Mouse (Mus musculus): Measurements from ENCODE around the gene Olfr547. TPM values are rescaled to one million over a fixed set of nuclear protein-coding genes. Genes with fewer than 3 reads are reported as not detected.
A peak's percentile ranks its signal among the peaks of the same experiment; 100 is the strongest.
"Not testable (repeated sequence)": the region's sequence is repeated elsewhere in the genome, so short reads cannot be mapped to it uniquely, and the experiment has no call there.

Olfr547 gene
- not detected in 2 replicates for polyA plus RNA-seq (2012; rRNA removed)

GRCm38 (mm10) chr7:102534449-102534848 is at the start of gene Olfr547:
TSS of gene Olfr547 (plus strand) at chr7:102534749.
- no peak for DNase-seq (ENCODE audit: low read depth)

DNA sequence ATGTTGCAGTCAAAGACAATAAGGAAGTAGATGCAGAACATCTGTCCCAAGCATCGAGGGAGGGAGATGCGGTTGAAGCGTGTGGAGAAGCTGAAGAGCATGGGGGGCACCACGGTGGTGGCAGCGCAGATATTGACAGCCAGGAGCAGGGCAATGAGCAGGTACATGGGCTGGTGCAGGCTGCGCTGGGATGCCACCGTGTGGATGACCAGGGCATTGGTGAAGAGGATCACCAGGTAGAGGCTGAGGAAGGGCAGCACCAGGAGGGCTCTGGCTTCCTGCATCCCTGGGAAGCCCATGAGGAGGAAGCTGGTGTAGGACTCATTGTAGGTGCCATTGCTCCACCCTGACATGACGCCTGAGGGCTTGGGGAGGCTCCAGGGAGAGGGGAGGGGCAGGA is 49.8 kb upstream of the Olfr547 start:
- DNase-seq (ENCODE audit: low read depth) = not testable (repeated sequence)

DNA sequence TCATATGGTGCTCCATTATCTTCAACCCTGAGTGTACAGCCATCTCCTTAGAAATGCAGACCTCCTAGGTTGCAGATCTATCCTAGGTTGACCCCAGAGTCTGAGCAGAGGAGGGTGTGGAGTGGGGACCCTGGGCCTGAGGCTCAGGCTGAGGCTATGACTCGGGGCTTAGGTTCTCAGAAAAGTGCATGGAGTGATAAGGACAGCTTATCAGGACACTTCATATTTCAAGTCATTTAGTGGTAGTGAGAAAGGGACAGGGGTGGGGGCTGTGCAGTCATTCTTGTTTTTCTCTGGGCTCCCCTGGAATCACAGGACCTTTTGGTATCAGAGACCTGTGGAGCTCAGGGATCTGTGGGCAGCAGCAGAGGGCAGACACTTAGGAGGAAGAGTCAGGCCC is 48.4 kb upstream of the Olfr547 start:
- no peak for DNase-seq (ENCODE audit: low read depth)

GRCm38 (mm10) chr7:102488161-102488560 is 46.4 kb upstream of the Olfr547 start, which contains the start of gene Olfr544:
TSS of gene Olfr544 (minus strand) at chr7:102488313.
- peak; percentile 83 for DNase-seq (ENCODE audit: low read depth)

DNA sequence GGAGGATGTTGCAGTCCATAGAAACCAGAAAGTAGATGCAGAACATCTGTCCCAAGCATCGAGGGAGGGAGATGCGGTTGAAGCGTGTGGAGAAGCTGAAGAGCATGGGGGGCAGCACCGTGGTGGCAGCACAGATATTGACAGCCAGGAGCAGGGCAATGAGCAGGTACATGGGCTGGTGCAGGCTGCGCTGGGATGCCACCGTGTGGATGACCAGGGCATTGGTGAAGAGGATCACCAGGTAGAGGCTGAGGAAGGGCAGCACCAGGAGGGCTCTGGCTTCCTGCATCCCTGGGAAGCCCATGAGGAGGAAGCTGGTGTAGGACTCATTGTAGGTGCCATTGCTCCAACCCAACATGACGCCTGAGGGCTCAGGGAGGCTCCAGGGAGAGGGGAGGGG is 40.1 kb upstream of the Olfr547 start:
- DNase-seq (ENCODE audit: low read depth) = not testable (repeated sequence)

- no peak for DNase-seq (ENCODE audit: low read depth)
Observed at GRCm38 (mm10) chr7:102499473-102499872, 35.1 kb upstream of the Olfr547 start, which contains the start of gene Olfr545. TSS of gene Olfr545 (minus strand) at chr7:102499573.

DNA sequence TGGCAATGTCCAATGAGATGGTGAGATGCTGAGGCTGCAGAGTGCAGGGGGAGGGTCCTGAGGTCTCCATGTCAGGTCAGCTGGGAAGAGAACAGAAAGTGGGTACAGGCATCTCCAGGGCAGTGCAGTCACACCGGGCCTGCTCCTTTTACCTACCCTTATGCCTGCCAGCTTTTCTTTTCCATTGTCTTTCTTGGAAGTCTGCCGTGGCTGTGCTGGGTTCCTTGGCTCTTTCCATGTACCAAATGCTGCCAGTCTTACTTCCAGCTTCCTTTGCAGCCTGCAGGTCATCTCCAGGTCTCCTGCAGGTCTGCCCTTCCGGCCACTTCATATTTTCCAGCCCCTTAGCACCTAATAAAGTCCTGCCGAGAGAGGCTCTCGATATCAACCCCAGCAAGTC is 32.6 kb upstream of the Olfr547 start:
- no peak for DNase-seq (ENCODE audit: low read depth)

DNA sequence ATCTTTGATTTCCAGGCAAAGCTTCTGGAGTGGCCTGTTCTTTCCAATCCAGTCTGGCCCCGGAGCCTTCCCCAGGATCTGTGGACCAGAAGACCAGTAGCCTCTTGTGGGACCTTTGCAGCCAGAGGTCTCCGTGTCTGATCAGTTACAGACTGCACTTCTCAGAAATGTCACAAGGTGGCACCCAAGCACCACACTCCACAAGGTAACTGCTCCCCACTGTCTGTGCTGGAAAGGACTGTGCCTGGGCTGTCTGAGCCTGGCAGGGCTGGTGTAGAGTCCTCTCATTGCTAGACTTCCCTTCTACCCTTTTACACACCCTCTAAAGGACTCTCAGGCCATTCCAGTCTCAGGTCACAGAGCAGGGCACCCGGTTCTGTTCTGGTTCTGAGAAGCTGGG is 27.7 kb upstream of the Olfr547 start:
- DNase-seq (ENCODE audit: low read depth) = no peak

- no peak for DNase-seq (ENCODE audit: low read depth)
Observed at GRCm38 (mm10) chr7:102508066-102508465, 26.5 kb upstream of the Olfr547 start.

GRCm38 (mm10) chr7:102508666-102509065 is 25.9 kb upstream of the Olfr547 start:
- DNase-seq (ENCODE audit: low read depth) = no peak

DNA sequence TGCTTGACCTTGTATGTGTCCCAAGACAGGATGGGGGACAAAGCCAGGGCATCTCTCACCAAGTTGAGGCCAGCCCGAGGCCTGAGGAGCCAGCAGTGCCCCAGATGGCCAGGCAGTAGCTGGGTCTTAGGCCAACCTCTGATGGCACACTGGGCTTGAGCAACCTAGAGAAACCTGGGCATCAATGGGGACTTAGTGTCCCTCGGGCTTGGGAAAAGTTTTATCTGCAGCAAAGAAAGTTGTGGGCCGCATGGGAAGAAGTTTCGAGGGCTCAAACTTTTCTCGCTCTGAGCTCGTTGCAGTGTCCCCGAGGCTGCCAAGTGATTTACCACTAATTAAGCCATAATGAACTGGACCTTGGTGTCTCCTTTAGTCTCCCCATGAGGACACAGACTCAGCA is 24.8 kb upstream of the Olfr547 start:
- DNase-seq (ENCODE audit: low read depth) = no peak

DNA sequence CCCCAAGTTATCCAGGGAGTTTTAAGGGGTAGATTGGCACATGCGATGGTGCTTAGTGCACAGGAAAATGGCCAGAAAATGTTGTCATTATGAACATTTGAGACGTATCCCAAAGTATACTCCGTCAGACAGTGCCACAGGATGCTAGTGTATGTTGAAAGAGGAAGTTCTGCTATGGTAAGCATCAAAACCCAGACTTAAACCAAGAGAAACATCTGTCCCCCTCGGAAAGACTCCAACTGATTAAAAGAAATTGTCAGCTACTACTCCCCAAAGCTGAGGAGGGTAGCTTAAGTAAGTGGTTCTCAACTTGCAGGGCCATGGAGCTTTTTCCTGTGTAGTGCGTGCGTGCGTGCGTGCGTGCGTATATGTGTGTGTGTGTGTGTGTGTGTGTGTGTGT is 22.6 kb upstream of the Olfr547 start:
- no peak for DNase-seq (ENCODE audit: low read depth)

GRCm38 (mm10) chr7:102512814-102513435 is 21.6 kb upstream of the Olfr547 start:
- no peak for DNase-seq (ENCODE audit: low read depth)

- no peak for DNase-seq (ENCODE audit: low read depth)
Observed at GRCm38 (mm10) chr7:102514144-102514543, 20.4 kb upstream of the Olfr547 start.

DNA sequence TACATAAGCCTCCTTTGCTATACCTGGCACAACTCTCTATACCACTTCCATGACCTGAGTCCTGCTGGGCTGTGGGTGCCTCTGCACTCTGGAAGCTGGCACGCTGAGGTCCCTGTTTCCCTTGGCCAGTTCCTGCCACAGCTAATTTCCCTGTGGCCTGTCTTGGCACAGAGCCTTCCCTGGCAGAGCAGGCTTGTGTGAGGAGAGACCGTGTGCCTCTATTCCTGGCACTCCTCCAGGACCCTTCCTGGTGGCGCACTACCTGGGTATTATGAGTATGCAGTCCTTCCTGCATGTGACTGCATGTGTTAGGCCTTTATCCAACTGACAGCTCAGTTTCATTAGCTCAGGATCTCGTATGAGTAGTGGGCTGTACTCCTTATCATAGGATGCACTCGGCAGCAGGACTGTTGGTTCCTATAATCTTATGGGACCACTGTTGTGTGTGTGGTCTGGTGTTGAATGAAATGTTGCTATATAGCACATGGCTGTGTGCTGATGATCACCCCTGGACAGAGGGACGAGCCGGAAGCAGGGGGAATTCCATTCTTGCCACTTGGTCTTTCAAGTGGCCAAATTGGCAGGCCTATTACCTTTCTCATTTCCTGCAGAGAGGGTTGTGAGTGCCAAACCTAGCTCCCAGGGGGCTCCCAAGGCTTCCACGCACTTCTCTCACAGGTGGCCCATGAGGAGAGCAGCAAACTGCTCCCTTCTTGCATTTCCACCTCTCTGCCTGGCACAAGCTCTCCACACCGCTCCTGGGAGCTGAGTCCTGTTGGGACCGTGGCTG is 18.1 kb upstream of the Olfr547 start:
- DNase-seq (ENCODE audit: low read depth) = no peak

DNA sequence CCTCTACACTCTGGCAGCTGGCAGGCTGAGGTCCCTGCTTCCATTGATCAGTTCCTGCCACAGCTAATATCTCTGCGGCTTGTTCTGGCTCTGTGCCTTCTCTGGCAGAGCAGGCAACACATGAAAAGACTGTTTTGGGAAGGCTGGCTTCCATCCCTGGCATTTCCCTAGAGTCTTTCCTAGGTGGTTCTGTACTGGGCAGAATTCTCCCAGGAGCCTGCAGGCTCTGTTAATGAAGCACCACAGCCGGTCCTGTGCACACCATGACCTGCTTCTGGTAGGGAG is 17.6 kb upstream of the Olfr547 start:
- DNase-seq (ENCODE audit: low read depth) = no peak

DNA sequence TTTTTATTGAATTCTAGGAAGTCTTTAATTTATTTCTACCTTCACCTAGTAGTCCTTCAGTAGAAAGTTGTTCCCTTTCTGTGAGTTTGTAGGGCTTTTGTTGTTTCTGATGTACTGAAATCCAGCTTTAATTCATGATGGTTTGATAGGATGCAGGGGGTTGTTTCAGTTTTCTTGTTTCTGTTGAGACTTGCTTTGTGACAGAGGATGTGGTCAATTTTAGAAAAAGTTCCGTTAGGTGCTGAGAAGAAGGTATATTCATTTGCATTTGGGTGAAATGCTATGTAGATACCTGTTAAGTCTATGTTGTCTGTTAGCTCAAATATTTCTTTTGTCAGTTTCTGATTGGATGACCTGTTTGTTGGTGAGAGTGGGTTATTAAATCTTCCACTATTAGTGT is 5.5 kb upstream of the Olfr547 start:
- DNase-seq (ENCODE audit: low read depth) = no peak

DNA sequence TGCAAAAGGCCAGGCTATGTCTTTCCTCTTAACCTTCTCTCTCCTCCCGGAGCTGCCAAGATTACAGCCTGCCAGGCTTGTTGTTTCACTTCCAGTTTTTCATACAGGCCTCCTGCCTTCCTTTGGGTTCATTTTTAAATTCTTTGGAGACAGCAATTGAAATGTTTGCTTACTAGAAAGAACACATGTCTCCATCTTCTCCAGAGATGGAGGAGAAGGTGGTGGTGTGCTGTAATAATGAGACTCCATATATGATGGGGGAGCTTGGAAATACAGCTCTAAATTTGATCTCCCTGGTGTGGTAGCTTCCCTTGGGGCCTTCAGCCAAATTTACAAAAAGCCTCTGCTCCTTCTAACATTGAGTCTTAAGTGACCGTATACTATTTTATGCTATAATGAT is 6.0 kb downstream of the Olfr547 start, which contains the start of gene Olfr548-ps1:
TSS of gene Olfr548-ps1 (plus strand) at position 301 of the 400 bp plus-strand sequence.
- DNase-seq (ENCODE audit: low read depth) = no peak

GRCm38 (mm10) chr7:102541251-102541650 is 6.7 kb downstream of the Olfr547 start:
- no peak for DNase-seq (ENCODE audit: low read depth)

DNA sequence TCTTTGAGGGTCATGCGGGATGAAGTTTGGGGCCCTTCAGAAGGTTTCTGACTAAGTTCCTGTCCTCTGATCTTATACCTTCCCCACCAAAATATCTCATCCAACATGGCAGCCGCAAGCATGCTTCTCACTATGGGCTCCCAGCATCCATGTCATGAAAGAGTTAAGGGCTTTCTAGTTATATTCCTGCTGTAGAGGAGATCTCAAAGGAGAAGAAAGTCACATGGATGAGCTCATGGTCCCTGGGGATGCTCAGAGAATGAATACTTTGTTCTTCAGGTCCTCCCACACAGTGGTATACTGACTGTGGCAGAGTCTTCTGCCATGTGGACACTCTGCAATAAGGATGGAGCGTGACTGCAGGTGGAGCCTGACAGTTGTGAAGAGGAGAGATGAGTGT is 15.0 kb downstream of the Olfr547 start, which contains the start of gene Olfr549:
TSS of gene Olfr549 (plus strand) at position 301 of the 400 bp plus-strand sequence.
- no peak for DNase-seq (ENCODE audit: low read depth)

- no peak for DNase-seq (ENCODE audit: low read depth)
Observed at GRCm38 (mm10) chr7:102553279-102553678, 18.7 kb downstream of the Olfr547 start.

GRCm38 (mm10) chr7:102564999-102565997 is 30.7 kb downstream of the Olfr547 start, which contains the start of gene Trim21:
TSS of gene Trim21 (minus strand) at chr7:102565486.
- peak; percentile 57 for DNase-seq (ENCODE audit: low read depth)

All from gonadal fat pad, adult 2 months (tissue).